In the genomic region with DNA sequence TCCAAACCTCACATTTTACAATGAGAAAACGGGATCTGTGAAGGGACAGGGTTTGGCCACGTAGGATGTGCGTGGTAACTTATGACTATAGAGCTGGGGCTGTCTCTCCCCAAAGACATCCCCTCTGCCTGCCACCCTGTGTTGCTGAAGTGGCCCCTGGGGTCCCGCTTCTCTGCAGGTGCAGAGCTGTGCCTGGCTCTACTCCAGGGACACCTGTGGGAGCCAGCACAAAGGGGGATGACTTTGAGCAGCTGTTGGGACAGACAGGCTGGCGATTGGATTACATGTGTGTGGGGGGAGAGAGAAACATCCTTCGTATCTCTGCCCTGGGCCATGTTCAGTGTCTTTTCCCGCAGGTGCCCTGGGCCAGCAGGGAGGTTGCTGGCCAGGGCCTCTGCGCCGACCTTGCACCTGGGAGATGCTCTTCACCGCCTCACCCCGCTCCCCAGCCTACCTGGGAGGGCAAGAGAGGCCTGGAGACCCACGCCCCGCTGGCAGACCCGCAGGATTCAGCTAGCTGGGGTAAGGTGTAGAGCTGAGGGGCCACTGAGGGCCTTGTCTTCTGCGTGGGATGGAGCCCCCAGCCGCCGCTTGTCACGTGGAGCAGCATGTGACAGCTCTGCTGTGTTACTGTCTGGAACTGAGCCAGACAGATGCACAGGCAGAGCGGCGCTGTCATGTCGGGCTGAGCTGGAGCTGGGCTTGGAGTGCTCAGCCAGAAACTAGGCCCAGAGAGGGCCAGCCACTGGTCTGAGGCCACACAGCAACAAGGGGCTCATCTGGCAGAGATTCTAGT, we compare ENCODE assay signal across 9 mouse cellular contexts. TPM values are rescaled to one million over a fixed set of nuclear protein-coding genes. Genes with fewer than 3 reads are reported as not detected.
A peak's percentile ranks its signal among the peaks of the same experiment; 100 is the strongest.
DNase-seq lines count a peak whose midpoint lies in the region; ATAC-seq and TF ChIP-seq lines count a peak whose summit lies in the region.
"Had no signal": no experiment of that assay in that cellular context is flagged by ENCODE, and none has a peak within 500 bp of the region (broad histone marks: within the 10 kb centered on the region; RNA-seq: fewer than 3 reads in every experiment).

No protein-coding gene starts in this region.

- no peaks in the 10 kb centered on the region for H3K27me3 ChIP-seq in lung, embryonic 14.5 days (ENCODE audit: insufficient read depth, low read length)
- H3K27me3 ChIP-seq in splenic B cell, adult 2 months (ENCODE audit: control insufficient read depth, insufficient read depth, low read length, poor library complexity, severe bottlenecking), result no peaks in the 10 kb centered on the region

- 52% methylated on average over 21 of the region's 21 CpGs for WGBS in lung, embryonic 14.5 days

- peak; percentile 58 for DNase-seq in cerebellum, adult 9-11 months
- no peak for DNase-seq in cerebellum, adult 8-10 months
- peak; percentile 61 for DNase-seq in lung, embryonic 14.5 days
- DNase-seq in lung, adult 18-20 months, result no peak
- DNase-seq in splenic B cell, adult 2 months (ENCODE audit: low read depth, low spot score), result peak; percentile 68
- no peak for DNase-seq in adrenal gland, postnatal 4 days (ENCODE audit: low spot score in 2 of 2)

- ATAC-seq in lung, embryonic 14.5 days (ENCODE audit: insufficient read depth), result no peak
- ATAC-seq in erythroblast, adult 5-6 weeks (replicated peaks; ENCODE audit: low FRiP score, poor library complexity, severe bottlenecking), result no peak

- H3K9me3 ChIP-seq in lung, embryonic 14.5 days (ENCODE audit: low read depth, low read length), result no peaks in the 10 kb centered on the region

- H3K27ac ChIP-seq in lung, embryonic 14.5 days (ENCODE audit: low read depth), result peak overlapping the region; percentile 89
- H3K27ac ChIP-seq in embryonic fibroblast, embryonic 13.5 days (ENCODE audit: insufficient read depth, low read length), result peak overlapping the region; percentile 44; the same call in 1 of the 2 replicates

- H3K36me3 ChIP-seq in lung, embryonic 14.5 days (ENCODE audit: insufficient read depth), result no peaks in the 10 kb centered on the region
- no peaks in the 10 kb centered on the region for H3K36me3 ChIP-seq in splenic B cell, adult 2 months (ENCODE audit: control insufficient read depth, insufficient read depth, low read length, poor library complexity, severe bottlenecking)

- H3K4me2 ChIP-seq in lung, embryonic 14.5 days, result peak overlapping the region; percentile 27; the same call in 1 of the 2 replicates

- no peak for TF ChIP-seq CTCF in lung, embryonic 14.5 days (IDR thresholded peaks at IDR 0.05; ENCODE audit: low read depth)
- no peak for TF ChIP-seq CTCF in embryonic fibroblast, embryonic 13.5 days (IDR thresholded peaks at IDR 0.05; ENCODE audit: borderline replicate concordance, insufficient read depth, low read length)

- peaks cover 19% of the 10 kb centered on the region for H3K4me1 ChIP-seq in lung, embryonic 14.5 days (ENCODE audit: insufficient read depth)
- peaks cover 19% of the 10 kb centered on the region for H3K4me1 ChIP-seq in embryonic fibroblast, embryonic 13.5 days (ENCODE audit: control insufficient read depth, insufficient read depth, low read length)

- TF ChIP-seq POLR2A in embryonic fibroblast, embryonic 13.5 days (IDR thresholded peaks at IDR 0.05; ENCODE audit: low read depth, low read length), result no peak

- H3K9ac ChIP-seq in lung, embryonic 14.5 days, result no peak overlapping the region

- H3K4me3 ChIP-seq in lung, embryonic 14.5 days (ENCODE audit: low read depth, low read length), result no peak overlapping the region
- H3K4me3 ChIP-seq in embryonic fibroblast, embryonic 13.5 days (ENCODE audit: insufficient read depth, low read length), result no peak overlapping the region

RNA-seq across cellular contexts. Expression of a gene that starts 0.9 kb away (rescaled TPM):
- polyA plus RNA-seq in lung, embryonic 14.5 days (2014; fragmentation: Nextera tagmentation; extraction: Ambion mirVana), result 3.0 and 3.6 TPM in 2 replicates
- polyA plus RNA-seq in embryonic fibroblast, embryonic 13.5 days (2011; ENCODE audit: insufficient read length, low read depth, missing spikeins), result 3.8 and 4.3 TPM in 2 replicates
- 100 to 1,000 TPM; 117 to 121 TPM for total RNA-seq in adrenal gland, postnatal 4 days (2021)
- 4.4 and 10.6 TPM in 2 replicates for total RNA-seq in erythroblast, adult 5-6 weeks (2015; ENCODE audit: low replicate concordance)
- 10.9 and 18.4 TPM in 2 replicates for total RNA-seq in erythroblast, adult 5-6 weeks (2017; ENCODE audit: low replicate concordance)

RNA-seq across cellular contexts. Expression of a gene that starts 4.5 kb away (rescaled TPM):
- polyA plus RNA-seq in lung, embryonic 14.5 days (2014; fragmentation: Nextera tagmentation; extraction: Ambion mirVana), result 13.3 and 14.8 TPM in 2 replicates
- polyA plus RNA-seq in embryonic fibroblast, embryonic 13.5 days (2011; ENCODE audit: insufficient read length, low read depth, missing spikeins), result 34.5 and 44.9 TPM in 2 replicates
- total RNA-seq in adrenal gland, postnatal 4 days (2021), result 10 to 100 TPM; 53.9 to 60.7 TPM
- 25.1 and 47.1 TPM in 2 replicates for total RNA-seq in erythroblast, adult 5-6 weeks (2015; ENCODE audit: low replicate concordance)
- total RNA-seq in erythroblast, adult 5-6 weeks (2017; ENCODE audit: low replicate concordance), result 34.2 and 50.3 TPM in 2 replicates

RNA-seq across cellular contexts. Expression of a gene that starts 17.9 kb away (rescaled TPM):
- 326 and 335 TPM in 2 replicates for polyA plus RNA-seq in lung, embryonic 14.5 days (2014; fragmentation: Nextera tagmentation; extraction: Ambion mirVana)
- 97.0 and 108 TPM in 2 replicates for polyA plus RNA-seq in embryonic fibroblast, embryonic 13.5 days (2011; ENCODE audit: insufficient read length, low read depth, missing spikeins)
- 100 to 1,000 TPM; 205 to 212 TPM for total RNA-seq in adrenal gland, postnatal 4 days (2021)
- total RNA-seq in erythroblast, adult 5-6 weeks (2015; ENCODE audit: low replicate concordance), result 55.8 and 64.4 TPM in 2 replicates
- 11.0 and 14.0 TPM in 2 replicates for total RNA-seq in erythroblast, adult 5-6 weeks (2017; ENCODE audit: low replicate concordance)

RNA-seq across cellular contexts. Expression of a gene that starts 23.5 kb away (rescaled TPM):
- polyA plus RNA-seq in lung, embryonic 14.5 days (2014; fragmentation: Nextera tagmentation; extraction: Ambion mirVana), result 31.7 and 36.0 TPM in 2 replicates
- 56.8 and 60.7 TPM in 2 replicates for polyA plus RNA-seq in embryonic fibroblast, embryonic 13.5 days (2011; ENCODE audit: insufficient read length, low read depth, missing spikeins)
- 10 to 100 TPM; 80.5 to 91.9 TPM for total RNA-seq in adrenal gland, postnatal 4 days (2021)
- 41.2 and 46.3 TPM in 2 replicates for total RNA-seq in erythroblast, adult 5-6 weeks (2015; ENCODE audit: low replicate concordance)
- total RNA-seq in erythroblast, adult 5-6 weeks (2017; ENCODE audit: low replicate concordance), result 22.2 and 37.2 TPM in 2 replicates

RNA-seq across cellular contexts. Expression of a gene that starts 28.0 kb away (rescaled TPM):
- polyA plus RNA-seq in lung, embryonic 14.5 days (2014; fragmentation: Nextera tagmentation; extraction: Ambion mirVana), result not detected in 2 replicates
- not detected in 2 replicates for polyA plus RNA-seq in embryonic fibroblast, embryonic 13.5 days (2011; ENCODE audit: insufficient read length, low read depth, missing spikeins)
- total RNA-seq in adrenal gland, postnatal 4 days (2021), result under 1 TPM; 0.67 to 0.87 TPM
- total RNA-seq in erythroblast, adult 5-6 weeks (2015; ENCODE audit: low replicate concordance), result 1.7 TPM in 1 of 2 replicates, not detected in the other
- 4.9 TPM in 1 of 2 replicates, not detected in the other for total RNA-seq in erythroblast, adult 5-6 weeks (2017; ENCODE audit: low replicate concordance)
- total RNA-seq: layer of hippocampus, postnatal 10 days had no signal

Comparison
In these comparisons a context has a peak if more than half of its experiments do, and no peak if none do; other contexts are left out.
1. DNase-seq: peak in cerebellum, adult 9-11 months (single experiment), lung, embryonic 14.5 days (single experiment) and splenic B cell, adult 2 months (single experiment); none in cerebellum, adult 8-10 months (single experiment), lung, adult 18-20 months (0 of 2) and adrenal gland, postnatal 4 days (0 of 2).
2. RNA of a gene that starts 0.9 kb away (total RNA-seq): 117 to 121 TPM in adrenal gland, postnatal 4 days; 4.4 to 18.4 TPM in erythroblast, adult 5-6 weeks; every median in the first group is over 4 times any median in the second.